Mouse (Mus musculus) left cerebral cortex, adult 9 months (tissue): ENCODE measurements around the gene Ceacam14.

Experiments used
- DNase-seq, 2 experiments: peaks; one replicate each; pipeline ENCODE4 v3.0.0; 2022; ENCODE audit warnings: low spot score in 2 of 2

The Ceacam14 gene

GRCm38 (mm10) chr7:17812333-17812732 is at the start of gene Ceacam14:
TSS of gene Ceacam14 (plus strand) at chr7:17812633.
- DNase-seq, result no peak
